Mouse (Mus musculus) CH12.LX (cell line): Measurements from ENCODE around the gene Rps3.
"Not testable (repeated sequence)": the region's sequence is repeated elsewhere in the genome, so short reads cannot be mapped to it uniquely, and the experiment has no call there.

ENCODE experiments used
- CTCF ChIP-seq, 2 experiments: IDR thresholded peaks in 1 of 2; conservative IDR thresholded peaks in 1 of 2; 2 replicates each; pipeline ENCODE4 v1.5.1; 2011 to 2012; ENCODE audit warnings: low read depth in 2 of 2, low read length in 2 of 2, improper control_type of control experiment in 1 of 2, inconsistent platforms in 1 of 2, mild to moderate bottlenecking in 1 of 2, moderate library complexity in 1 of 2
- EP300 ChIP-seq: IDR thresholded peaks from 2 replicates; pipeline ENCODE4 v1.6.1; 2011; ENCODE audit warnings: low read length, improper control_type of control experiment
- ETS1 ChIP-seq: conservative IDR thresholded peaks from 2 replicates; pipeline ENCODE4 v1.6.1; 2012; ENCODE audit warnings: low read depth, mild to moderate bottlenecking, inconsistent platforms, low read length, improper control_type of control experiment, moderate library complexity
- GABPA ChIP-seq: IDR thresholded peaks from 2 replicates; pipeline ENCODE4 v1.6.1; 2012; ENCODE audit warnings: low read depth, low read length, improper control_type of control experiment, inconsistent platforms; ENCODE audit not compliant: insufficient replicate concordance
- MAX ChIP-seq: IDR thresholded peaks from 2 replicates; pipeline ENCODE4 v1.6.1; 2011; ENCODE audit warnings: low read length, improper control_type of control experiment
- MYC ChIP-seq: IDR thresholded peaks from 2 replicates; pipeline ENCODE4 v1.6.1; 2011; ENCODE audit warnings: low read depth, mild to moderate bottlenecking, improper control_type of control experiment, low read length
- PAX5 ChIP-seq: IDR thresholded peaks from 2 replicates; pipeline ENCODE4 v1.6.1; 2012; ENCODE audit warnings: low read length, inconsistent platforms, mixed read lengths
- POLR2A ChIP-seq: IDR thresholded peaks from 2 replicates; pipeline ENCODE4 v1.6.1; 2011; ENCODE audit warnings: low read depth, mild to moderate bottlenecking, improper control_type of control experiment, low read length
- RAD21 ChIP-seq: IDR thresholded peaks from 2 replicates; pipeline ENCODE4 v1.6.1; 2011; ENCODE audit warnings: low read depth, mild to moderate bottlenecking, low read length, improper control_type of control experiment, moderate library complexity
- SMC3 ChIP-seq: IDR thresholded peaks from 2 replicates; pipeline ENCODE4 v1.6.1; 2011; ENCODE audit warnings: low read depth, low read length, improper control_type of control experiment
- ZC3H11A ChIP-seq: IDR thresholded peaks from 2 replicates; pipeline ENCODE4 v1.6.1; 2012; ENCODE audit warnings: low read depth, mild to moderate bottlenecking, inconsistent platforms, low read length, improper control_type of control experiment
- ZKSCAN1 ChIP-seq: IDR thresholded peaks from 2 replicates; pipeline ENCODE4 v1.6.1; 2012; ENCODE audit warnings: low read depth, inconsistent platforms, low read length, improper control_type of control experiment, borderline replicate concordance
- ZNF384 ChIP-seq: IDR thresholded peaks from 2 replicates; pipeline ENCODE4 v1.6.1; 2012; ENCODE audit warnings: low read depth, low read length, improper control_type of control experiment, inconsistent platforms

DNA sequence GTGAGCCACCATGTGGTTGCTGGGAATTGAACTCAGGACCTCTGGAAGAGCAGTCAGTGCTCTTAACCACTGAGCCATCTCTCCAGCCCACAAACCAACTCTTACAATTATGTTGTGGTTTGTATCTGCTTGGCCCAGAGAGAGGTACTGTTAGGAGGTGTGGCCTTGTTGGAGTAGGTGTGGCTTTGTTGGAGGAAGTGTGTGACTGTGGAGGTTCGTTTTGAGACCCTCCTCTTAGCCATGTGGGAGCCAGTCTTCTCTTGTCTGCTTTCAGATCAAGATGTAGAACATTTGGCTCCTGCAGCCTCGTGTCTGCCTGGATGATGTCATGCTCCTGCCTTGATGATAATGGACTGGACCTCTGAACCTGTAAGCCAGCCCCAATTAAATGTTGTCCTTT is 24.6 kb upstream of the Rps3 start:
- TF ChIP-seq MYC; CTCF (conservative IDR thresholded peaks at IDR 0.05 in 1 of 2, IDR thresholded peaks at IDR 0.05 in 1 of 2; ENCODE audit: low read depth in 2 of 2, low read length in 2 of 2); POLR2A; PAX5; ETS1; MAX; ZNF384; GABPA; SMC3; ZC3H11A; EP300; RAD21; ZKSCAN1: not testable (repeated sequence)
